Mouse (Mus musculus): ENCODE measurements around the gene Nhlrc3.

Nhlrc3 gene

GRCm38 (mm10) chr3:53454561-53454960 lies 8.6 kb downstream of the Nhlrc3 start:
- WGBS: 86% methylated on average over 6 of the region's 6 CpGs

- WGBS: 94% methylated on average over 6 of the region's 6 CpGs
Observed at GRCm38 (mm10) chr3:53454005-53454404, 9.1 kb downstream of the Nhlrc3 start.

- WGBS: 91% methylated on average over 7 of the region's 7 CpGs
Observed at GRCm38 (mm10) chr3:53453346-53453745, 9.8 kb downstream of the Nhlrc3 start.

DNA sequence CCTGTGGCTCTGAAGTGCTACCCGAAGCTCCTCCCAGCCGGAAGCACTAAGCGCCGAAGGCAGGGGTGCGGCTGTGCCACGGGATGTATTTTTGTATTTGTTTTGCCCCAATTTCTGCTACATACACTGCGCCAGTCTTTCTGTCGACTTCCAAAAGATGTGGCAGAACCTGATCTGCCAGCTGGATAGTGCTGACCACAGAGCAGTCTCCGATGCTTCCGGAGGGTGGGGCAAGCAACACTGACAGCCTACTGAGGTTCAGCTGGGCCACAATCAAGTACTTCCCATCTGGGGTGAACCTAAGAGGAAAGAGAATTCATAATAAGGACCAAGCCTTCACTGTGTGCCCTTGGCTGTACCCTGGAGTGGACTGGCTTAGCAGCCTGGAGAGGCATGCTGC lies 10.8 kb downstream of the Nhlrc3 start:
- WGBS: 91% methylated on average over 10 of the region's 10 CpGs

- WGBS: 84% methylated on average over 11 of the region's 11 CpGs
Observed at GRCm38 (mm10) chr3:53450666-53451065, 12.5 kb downstream of the Nhlrc3 start.

DNA sequence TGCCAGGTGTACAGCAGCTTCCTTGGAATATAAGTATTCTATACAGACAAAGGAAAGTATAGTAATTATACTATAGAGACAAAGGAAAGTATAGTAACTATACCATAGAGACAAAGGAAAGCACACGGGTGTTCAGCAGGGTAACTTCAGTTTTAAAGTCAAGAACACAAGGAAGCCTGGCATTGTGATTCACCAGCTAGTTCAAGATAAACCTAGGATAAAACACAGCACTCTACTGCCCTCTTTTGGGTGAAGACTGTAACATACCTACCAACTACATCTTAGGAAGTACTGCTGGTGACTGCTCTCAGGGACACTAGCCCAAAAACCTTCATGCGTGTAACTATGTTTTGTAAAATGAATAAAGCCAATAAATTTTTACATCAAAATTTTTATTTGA lies 14.9 kb downstream of the Nhlrc3 start:
- 9% methylated on average over 2 of the region's 2 CpGs for WGBS

- 93% methylated on average over 3 of the region's 3 CpGs for WGBS
Observed at GRCm38 (mm10) chr3:53446801-53447200, 16.3 kb downstream of the Nhlrc3 start.

- 73% methylated on average over 5 of the region's 5 CpGs for WGBS
Observed at GRCm38 (mm10) chr3:53445540-53445939, 17.6 kb downstream of the Nhlrc3 start.

DNA sequence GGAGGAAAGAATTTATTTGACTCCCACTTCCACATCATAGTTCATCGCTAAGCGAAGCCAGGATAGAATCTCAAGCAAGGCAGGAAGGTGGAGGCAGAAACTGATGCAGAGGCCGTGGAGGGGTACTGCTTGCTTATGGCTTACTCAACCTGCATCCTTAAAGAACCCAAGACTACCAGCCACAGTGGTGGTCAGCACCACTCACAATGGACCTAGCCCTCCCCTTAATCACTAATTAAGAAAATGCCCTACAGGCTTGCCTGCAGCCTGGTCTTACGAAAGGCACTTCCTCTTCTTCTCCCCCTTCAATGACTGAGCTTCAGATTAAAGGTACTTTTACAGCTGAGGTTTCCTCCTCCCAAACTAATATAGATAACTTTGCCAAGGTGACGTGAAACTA lies 26.6 kb downstream of the Nhlrc3 start:
- WGBS: 75% methylated on average over 5 of the region's 5 CpGs

GRCm38 (mm10) chr3:53434610-53435009 lies 28.5 kb downstream of the Nhlrc3 start:
- 73% methylated on average over 3 of the region's 3 CpGs for WGBS

DNA sequence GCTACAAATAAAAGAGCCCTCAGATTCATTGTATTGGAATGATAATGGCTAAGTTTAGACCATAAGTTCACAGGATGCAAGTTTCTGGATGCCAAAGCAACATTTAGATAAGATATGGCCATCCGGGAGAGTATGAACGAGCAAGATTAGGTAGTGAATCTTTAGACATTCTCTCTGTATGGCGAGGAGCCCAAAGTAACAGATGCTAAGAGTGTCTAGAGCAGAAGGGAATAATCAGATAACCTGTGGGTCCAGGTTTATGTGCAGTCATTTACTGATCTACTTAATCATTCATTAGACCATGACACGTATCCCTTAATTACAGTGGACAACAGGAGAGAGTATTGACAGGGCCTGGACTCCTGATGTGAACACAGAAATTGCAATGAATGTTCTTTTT lies 39.6 kb downstream of the Nhlrc3 start:
- 88% methylated on average over 4 of the region's 4 CpGs for WGBS

DNA sequence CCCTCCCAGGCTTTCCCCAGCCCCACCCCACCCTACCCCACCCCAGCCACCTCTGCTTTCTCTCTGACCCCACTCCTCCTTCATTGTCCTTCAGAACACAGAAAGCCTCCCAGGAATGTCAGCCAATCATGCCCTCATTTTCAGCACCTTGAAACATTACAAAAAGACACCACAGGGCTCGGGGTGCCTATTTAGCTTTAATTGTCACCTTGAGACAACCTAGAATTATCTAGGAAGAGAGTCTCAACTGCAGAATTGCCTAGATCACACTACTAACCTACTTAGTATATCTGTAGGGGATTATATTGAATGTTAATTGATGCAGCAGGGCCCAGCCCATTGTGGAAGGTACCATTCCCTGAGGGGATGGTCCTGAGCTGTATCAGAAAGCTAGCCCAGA lies 40.4 kb downstream of the Nhlrc3 start:
- WGBS: 67% methylated on average over 1 of the region's 1 CpGs

GRCm38 (mm10) chr3:53421656-53422055 lies 41.5 kb downstream of the Nhlrc3 start:
- WGBS: 93% methylated on average over 12 of the region's 12 CpGs

DNA sequence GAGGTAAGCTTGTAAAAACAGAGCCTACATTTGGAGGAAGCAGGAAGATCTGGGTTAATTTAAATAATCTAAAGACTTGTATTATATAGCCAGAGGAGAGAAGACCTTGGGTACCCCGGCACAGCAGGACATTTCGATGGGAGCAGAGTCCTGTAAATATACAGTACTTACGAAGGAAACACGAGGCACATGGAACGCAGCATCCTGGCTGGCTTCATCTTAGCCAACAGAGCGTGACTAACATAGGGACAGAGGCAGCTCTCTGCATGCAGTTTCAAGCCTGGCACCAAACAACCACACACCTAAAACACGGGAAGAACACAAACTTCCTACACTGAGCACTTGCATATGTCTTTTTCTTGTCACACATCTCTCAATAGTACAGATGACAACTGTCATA lies 45.4 kb downstream of the Nhlrc3 start:
- 66% methylated on average over 7 of the region's 7 CpGs for WGBS

DNA sequence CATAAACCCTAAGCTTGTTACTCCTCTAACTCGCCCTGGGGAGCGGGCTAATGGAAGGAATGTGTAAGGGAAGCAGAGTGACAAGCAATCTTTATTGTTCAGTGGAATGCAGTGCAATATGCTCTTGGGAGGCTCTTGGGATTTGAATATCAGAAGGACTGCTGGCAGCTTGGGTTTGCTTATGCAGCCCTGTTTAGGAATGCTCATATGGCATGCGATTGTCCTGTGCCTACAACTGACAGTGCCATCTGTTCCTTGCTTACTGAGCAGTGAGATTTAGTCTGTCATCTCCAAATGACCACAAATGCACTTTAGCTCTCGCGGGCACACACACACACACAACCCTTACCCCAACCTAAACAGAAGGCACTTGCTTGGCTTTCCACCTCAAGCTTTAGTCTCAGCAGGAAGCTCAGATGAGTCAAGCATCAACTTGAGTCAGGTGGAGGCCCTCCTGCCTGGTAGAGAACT lies 47.1 kb downstream of the Nhlrc3 start:
- WGBS: 57% methylated on average over 5 of the region's 5 CpGs

DNA sequence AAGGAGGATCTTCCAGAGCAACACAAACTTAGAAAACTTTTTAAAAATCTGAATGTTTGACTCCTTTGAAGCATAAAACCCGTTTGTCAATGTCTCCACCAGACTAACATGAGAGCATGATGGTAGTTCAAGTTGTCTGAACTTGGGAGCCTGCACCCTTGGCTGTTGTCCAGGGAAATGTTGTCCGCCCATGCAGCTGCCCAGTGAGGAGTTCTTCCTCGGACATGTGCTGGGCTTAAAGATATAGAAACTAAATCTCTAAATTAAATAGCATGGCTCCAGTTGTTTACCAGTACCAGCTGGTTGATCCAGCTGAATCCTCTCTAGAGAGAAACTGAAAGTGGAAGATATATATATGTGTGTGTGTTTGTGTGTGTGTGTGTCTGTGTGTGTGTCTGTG lies 49.2 kb downstream of the Nhlrc3 start:
- 51% methylated on average over 3 of the region's 3 CpGs for WGBS

- WGBS: 45% methylated on average over 2 of the region's 2 CpGs
Observed at GRCm38 (mm10) chr3:53413465-53413864, 49.7 kb downstream of the Nhlrc3 start.

- WGBS: 93% methylated on average over 5 of the region's 5 CpGs
Observed at GRCm38 (mm10) chr3:53412259-53412658, 50.9 kb downstream of the Nhlrc3 start.

DNA sequence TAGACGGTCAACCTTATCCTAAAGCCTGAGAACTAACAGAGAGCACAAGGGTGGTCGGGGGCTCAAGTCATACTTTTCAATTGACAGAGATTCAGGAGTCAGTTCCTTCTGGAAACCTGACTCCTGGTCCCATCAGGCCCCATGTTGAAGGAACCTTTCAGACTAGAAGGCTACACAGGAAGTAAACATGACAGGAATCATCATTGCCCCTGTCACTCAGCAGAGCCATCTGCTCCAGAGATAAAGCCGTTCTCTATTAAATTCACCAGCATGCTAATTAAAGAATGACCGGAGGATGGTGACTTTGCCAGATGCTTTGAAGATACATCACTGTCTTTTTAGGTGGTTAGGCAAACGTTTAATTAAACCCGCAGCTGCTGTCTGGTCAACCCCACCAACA lies 53.1 kb downstream of the Nhlrc3 start:
- WGBS: 80% methylated on average over 6 of the region's 6 CpGs

- 18% methylated on average over 1 of the region's 1 CpGs for WGBS
Observed at GRCm38 (mm10) chr3:53407145-53407544, 56.0 kb downstream of the Nhlrc3 start.

All from cerebral cortex, adult 2 months (tissue).